Mouse (Mus musculus) liver, postnatal 0 days (tissue): ENCODE data around the gene Vmn1r198.

Experiments
- CTCF ChIP-seq: sonication (generic); IDR thresholded peaks from 2 replicates; pipeline ENCODE4 v1.5.1; 2016; ENCODE audit warnings: antibody characterized with exemption, low read depth
- EP300 ChIP-seq: IDR thresholded peaks from 2 replicates; pipeline ENCODE4 v1.6.1; 2016; ENCODE audit warnings: antibody characterized with exemption, low read depth, mild to moderate bottlenecking

DNA sequence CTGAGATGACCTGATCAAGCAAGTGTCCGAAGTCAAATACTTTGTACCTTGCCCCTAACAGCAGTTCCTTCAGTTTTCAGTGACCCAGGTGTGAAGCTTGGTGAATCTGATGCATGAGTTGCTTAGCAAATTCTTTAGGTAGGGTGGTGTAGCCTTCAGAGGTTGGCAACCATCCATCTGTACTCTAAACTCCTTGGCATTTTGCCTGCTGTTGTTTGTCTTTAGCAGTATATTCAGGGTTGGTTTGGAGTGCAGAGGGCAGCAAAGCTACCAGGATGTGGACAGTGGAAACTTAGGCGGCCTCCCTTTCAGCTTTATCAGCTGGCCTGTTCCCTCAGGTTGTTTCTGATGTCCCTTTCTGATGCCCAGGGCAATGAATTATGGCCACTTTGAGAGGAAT is 34.8 kb upstream of the Vmn1r198 start:
- TF ChIP-seq CTCF (no peak), EP300 (no peak)
